Mouse (Mus musculus): ENCODE data around the gene Aldh9a1.
"Not testable (repeated sequence)": the region's sequence is repeated elsewhere in the genome, so short reads cannot be mapped to it uniquely, and the experiment has no call there.

DNA sequence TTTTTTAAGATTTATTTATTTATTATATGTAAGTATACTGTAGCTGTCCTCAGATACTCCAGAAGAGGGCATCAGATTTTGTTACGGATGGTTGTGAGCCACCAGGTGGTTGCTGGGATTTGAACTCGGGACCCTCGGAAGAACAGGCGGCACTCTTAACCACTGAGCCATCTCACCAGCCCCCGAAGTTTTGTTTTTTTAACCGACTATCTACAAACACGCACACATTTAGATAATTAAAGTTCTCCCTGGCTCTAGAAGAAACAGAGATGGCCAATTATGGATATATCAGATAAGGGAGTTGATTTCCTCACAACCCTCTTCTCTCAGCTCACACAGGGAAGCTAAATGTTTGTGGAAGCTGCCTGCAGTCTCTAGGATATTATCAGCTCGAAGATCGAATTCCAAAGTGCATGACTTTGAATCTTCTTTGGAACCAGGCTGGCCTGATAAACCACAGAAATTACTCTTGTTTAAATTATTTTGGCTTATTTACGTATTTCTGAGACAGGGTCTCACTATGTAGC lies 3.7 kb upstream of the Aldh9a1 start:
- TF ChIP-seq CTCF (IDR thresholded peaks at IDR 0.05; ENCODE audit: borderline replicate concordance, control insufficient read depth, extremely low read depth, insufficient read depth, low read length, poor library complexity); POLR2A (IDR thresholded peaks at IDR 0.05; ENCODE audit: control insufficient read depth, extremely low read depth, insufficient read depth, low read length, poor library complexity): not testable (repeated sequence)
